ENCODE assay signal across 8 mouse cellular contexts in genomic region chr17:85189227-85190127, GRCm38 (mm10).
DNase-seq lines count a peak whose midpoint lies in the region; ATAC-seq and TF ChIP-seq lines count a peak whose summit lies in the region.

No protein-coding gene starts in this region.

- H3K9ac ChIP-seq in heart, embryonic 11.5 days (ENCODE audit: low read depth, low read length), result no peak overlapping the region
- no peak overlapping the region for H3K9ac ChIP-seq in kidney, embryonic 15.5 days
- no peak overlapping the region for H3K9ac ChIP-seq in limb, embryonic 15.5 days

- no peaks in the 10 kb centered on the region for H3K9me3 ChIP-seq in heart, embryonic 11.5 days (replicated peaks; ENCODE audit: control insufficient read depth, low read length)
- H3K9me3 ChIP-seq in kidney, embryonic 15.5 days (replicated peaks), result no peaks in the 10 kb centered on the region
- H3K9me3 ChIP-seq in limb, embryonic 15.5 days, result no peaks in the 10 kb centered on the region

- no peaks in the 10 kb centered on the region for H3K27me3 ChIP-seq in heart, embryonic 11.5 days (ENCODE audit: control insufficient read depth, insufficient read depth, low read length)
- 0 out of 2 replicates have a peak, but pooled peaks cover 4% of the 10 kb centered on the region for H3K27me3 ChIP-seq in kidney, embryonic 15.5 days
- H3K27me3 ChIP-seq in limb, embryonic 15.5 days, result peaks cover 3% of the 10 kb centered on the region; the same call in 1 of the 2 replicates

- H3K36me3 ChIP-seq in heart, embryonic 11.5 days (ENCODE audit: control insufficient read depth, insufficient read depth, low read length), result no peaks in the 10 kb centered on the region
- H3K36me3 ChIP-seq in kidney, embryonic 15.5 days, result no peaks in the 10 kb centered on the region
- no peaks in the 10 kb centered on the region for H3K36me3 ChIP-seq in limb, embryonic 15.5 days

- H3K27ac ChIP-seq in heart, embryonic 11.5 days (ENCODE audit: low read depth, low read length), result no peak overlapping the region
- H3K27ac ChIP-seq in kidney, embryonic 15.5 days, result no peak overlapping the region
- no peak overlapping the region for H3K27ac ChIP-seq in limb, embryonic 15.5 days

- peak overlapping the region; percentile 42 for H3K4me2 ChIP-seq in heart, embryonic 11.5 days
- peak overlapping the region; percentile 46 for H3K4me2 ChIP-seq in kidney, embryonic 15.5 days
- H3K4me2 ChIP-seq in limb, embryonic 15.5 days, result peak overlapping the region; percentile 41

- TF ChIP-seq CTCF in brain, embryonic 14.5 days (IDR thresholded peaks at IDR 0.05; ENCODE audit: borderline replicate concordance, extremely low read depth, insufficient read depth, insufficient read length), result peak; percentile 98

- no peak overlapping the region for H3K4me3 ChIP-seq in heart, embryonic 11.5 days (ENCODE audit: low read depth, low read length)
- H3K4me3 ChIP-seq in kidney, embryonic 15.5 days (replicated peaks), result no peak overlapping the region
- peak overlapping the region; percentile 19 for H3K4me3 ChIP-seq in limb, embryonic 15.5 days

- TF ChIP-seq POLR2A in brain, embryonic 14.5 days (IDR thresholded peaks at IDR 0.05; ENCODE audit: borderline replicate concordance, extremely low read depth, insufficient read depth, insufficient read length, poor library complexity, severe bottlenecking), result no peak

- DNase-seq in CD4-positive helper T cell, adult 2 months (ENCODE audit: low read depth, low spot score), result peak; percentile 88
- DNase-seq in brain, embryonic 14.5 days (ENCODE audit: low read depth), result peak; percentile 96
- peak; percentile 38 to 64 for DNase-seq in monocyte, adult 2 months (ENCODE audit: low read depth in 1 of 2, low spot score in 2 of 2)
- peak; percentile 48 to 67 for DNase-seq in spleen, postnatal 14 days (ENCODE audit: low spot score in 2 of 2)

- ATAC-seq in erythroid progenitor cell, adult 5-6 weeks (replicated peaks; ENCODE audit: low FRiP score, poor library complexity, severe bottlenecking), result peak; percentile 70; the same call in 1 of the 2 replicates
- ATAC-seq in heart, embryonic 11.5 days (replicated peaks; ENCODE audit: insufficient number of reproducible peaks, low FRiP score, low TSS enrichment), result no peak; the same call in 1 of the 2 replicates
- peak; percentile 86 for ATAC-seq in kidney, embryonic 15.5 days (replicated peaks; ENCODE audit: low FRiP score)
- ATAC-seq in limb, embryonic 15.5 days (ENCODE audit: insufficient number of reproducible peaks, low FRiP score, low TSS enrichment, low read depth), result peak; percentile 44; the same call in 1 of the 2 replicates

- H3K4me1 ChIP-seq in heart, embryonic 11.5 days (ENCODE audit: control insufficient read depth, insufficient read depth, low read length), result no peaks in the 10 kb centered on the region
- H3K4me1 ChIP-seq in kidney, embryonic 15.5 days, result peaks cover 10% of the 10 kb centered on the region
- peaks cover 3% of the 10 kb centered on the region; the same call in 1 of the 2 replicates for H3K4me1 ChIP-seq in limb, embryonic 15.5 days

- WGBS in heart, embryonic 11.5 days (ENCODE audit: insufficient replicate concordance), result 4% methylated on average over 14 of the region's 14 CpGs
- WGBS in kidney, embryonic 15.5 days, result 3% methylated on average over 14 of the region's 14 CpGs
- 4% methylated on average over 14 of the region's 14 CpGs for WGBS in limb, embryonic 15.5 days
